Mouse (Mus musculus) cerebellum, adult 2 months (tissue): ENCODE data around the gene Ghdc. TPM values are rescaled to one million over a fixed set of nuclear protein-coding genes. Genes with fewer than 3 reads are reported as not detected.

Experiments used
- DNase-seq, 2 experiments: peaks; one replicate each; pipeline ENCODE4 v3.0.0; 2021
- H3K27ac ChIP-seq: fragments of 200-500 bp; 2 replicates; pipeline ENCODE4 v1.5.1; 2012; ENCODE audit warnings: low read length, control low read depth, inconsistent platforms; ENCODE audit not compliant: insufficient read depth
- H3K27me3 ChIP-seq: fragments of 200-500 bp; 2 replicates; pipeline ENCODE4 v1.6.1; 2012; ENCODE audit warnings: inconsistent platforms, mild to moderate bottlenecking, low read length, moderate library complexity; ENCODE audit not compliant: control insufficient read depth, insufficient read depth
- H3K4me1 ChIP-seq: fragments of 200-500 bp; 2 replicates; pipeline ENCODE4 v1.6.1; 2011; ENCODE audit warnings: low read length; ENCODE audit not compliant: control insufficient read depth, insufficient read depth
- H3K4me3 ChIP-seq: fragments of 200-500 bp; replicated peaks from 2 replicates; pipeline ENCODE3; 2011; ENCODE audit warnings: mild to moderate bottlenecking, low read depth, low read length, control low read depth; ENCODE audit not compliant: insufficient read depth
- CTCF ChIP-seq: fragments of 200-500 bp; IDR thresholded peaks from 2 replicates; pipeline ENCODE4 v1.5.1; 2011; ENCODE audit warnings: low read depth, mild to moderate bottlenecking, control low read depth, low read length, moderate library complexity, borderline replicate concordance; ENCODE audit not compliant: insufficient read depth
- POLR2A ChIP-seq: fragments of 200-500 bp; IDR thresholded peaks from 2 replicates; pipeline ENCODE4 v1.6.1; 2011; ENCODE audit warnings: low read length, control low read depth, borderline replicate concordance; ENCODE audit not compliant: insufficient read depth
- WGBS: fragments of 180-500 bp; shearing (Covaris S2); methylation state at CpG from one replicate; pipeline ENCODE4 v1.1.7; 2018; 5-methylcytosine and 5-hydroxymethylcytosine counted together
- polyA plus RNA-seq: library from polyadenylated mRNA; depleted of rRNA; stranded (reverse); fragments of >200 nt; gene quantifications from 2 replicates; pipeline ENCODE4 v1.2.3, GENCODE M21; 2012; rRNA removed

The Ghdc gene
- polyA plus RNA-seq, 1 experiment, result 11.6 TPM

DNA sequence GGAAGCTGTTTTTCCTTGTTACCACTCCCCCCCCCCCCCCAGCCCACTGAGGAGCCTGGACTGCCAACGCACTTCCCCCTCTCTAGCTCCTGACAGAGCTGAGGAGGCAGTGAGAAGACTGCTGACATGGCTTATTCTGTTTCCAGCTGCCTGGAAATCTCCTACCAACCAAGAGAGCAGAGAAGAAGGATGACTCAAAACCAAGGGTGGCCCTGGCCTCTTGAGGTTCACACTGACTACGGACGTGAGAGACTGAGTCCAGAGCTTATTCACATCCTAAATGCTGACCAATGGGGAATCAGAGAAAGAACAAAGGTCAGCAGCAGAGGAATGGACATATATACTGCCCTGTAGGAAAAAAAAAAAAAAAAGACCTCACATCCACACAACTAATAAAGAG lies 51.4 kb downstream of the Ghdc start:
- Histone ChIP-seq H3K27me3 (no peaks in the 10 kb centered on the region), H3K27ac (no peak overlapping the region), H3K4me3 (no peak overlapping the region), H3K4me1 (peaks cover 14% of the 10 kb centered on the region)
- WGBS, result 72% methylated on average over 3 of the region's 3 CpGs
- no peak for DNase-seq
- no peak for TF ChIP-seq POLR2A
- TF ChIP-seq CTCF, result no peak

DNA sequence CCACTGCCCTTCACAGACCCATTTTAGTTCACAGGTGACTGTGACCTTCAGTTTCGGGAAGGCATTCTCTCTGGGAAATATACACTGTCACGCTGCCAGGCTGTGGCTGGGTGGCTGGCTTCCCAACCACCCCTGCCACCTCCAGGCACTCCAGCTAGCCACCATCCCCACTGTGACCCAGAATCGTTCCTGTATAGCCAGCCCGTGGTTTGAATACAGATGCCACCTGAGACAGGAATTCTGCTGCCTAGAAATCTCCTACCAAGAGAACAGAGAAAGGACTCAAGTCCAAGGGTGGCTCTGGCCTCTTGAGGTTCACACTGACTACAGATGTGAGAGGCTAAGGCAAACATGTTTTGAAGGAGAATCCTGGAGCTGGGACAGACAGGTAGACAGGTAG lies 51.9 kb downstream of the Ghdc start:
- TF ChIP-seq CTCF (no peak), POLR2A (no peak)
- Histone ChIP-seq H3K27ac (no peak overlapping the region), H3K27me3 (no peaks in the 10 kb centered on the region), H3K4me3 (no peak overlapping the region), H3K4me1 (peaks cover 17% of the 10 kb centered on the region)
- DNase-seq, result no peak
- 17% methylated on average over 4 of the region's 4 CpGs for WGBS

DNA sequence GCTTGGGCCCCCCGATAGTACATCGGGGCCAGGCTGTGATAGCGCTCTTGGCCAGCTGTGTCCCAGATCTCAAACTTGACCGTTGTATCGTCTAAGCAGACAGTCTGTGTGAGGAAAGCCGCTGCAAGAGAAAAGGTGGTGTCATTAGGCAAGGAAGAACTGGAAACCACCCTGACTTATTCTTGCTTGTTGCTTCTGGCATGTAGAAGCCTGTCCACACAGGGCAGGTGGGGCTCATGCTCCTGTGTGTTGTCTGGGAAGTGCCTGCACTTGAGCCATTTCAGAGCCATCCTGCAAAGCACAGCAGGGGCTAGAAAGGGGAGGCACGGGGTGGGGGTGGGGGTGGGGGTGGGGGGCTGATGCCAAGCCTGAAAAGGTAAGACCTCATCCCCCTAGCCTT lies 52.3 kb downstream of the Ghdc start:
- Histone ChIP-seq H3K4me1 (peaks cover 17% of the 10 kb centered on the region), H3K27ac (no peak overlapping the region), H3K4me3 (no peak overlapping the region), H3K27me3 (no peaks in the 10 kb centered on the region)
- WGBS, result 90% methylated on average over 7 of the region's 7 CpGs
- DNase-seq, result no peak
- no peak for TF ChIP-seq CTCF
- TF ChIP-seq POLR2A, result no peak

DNA sequence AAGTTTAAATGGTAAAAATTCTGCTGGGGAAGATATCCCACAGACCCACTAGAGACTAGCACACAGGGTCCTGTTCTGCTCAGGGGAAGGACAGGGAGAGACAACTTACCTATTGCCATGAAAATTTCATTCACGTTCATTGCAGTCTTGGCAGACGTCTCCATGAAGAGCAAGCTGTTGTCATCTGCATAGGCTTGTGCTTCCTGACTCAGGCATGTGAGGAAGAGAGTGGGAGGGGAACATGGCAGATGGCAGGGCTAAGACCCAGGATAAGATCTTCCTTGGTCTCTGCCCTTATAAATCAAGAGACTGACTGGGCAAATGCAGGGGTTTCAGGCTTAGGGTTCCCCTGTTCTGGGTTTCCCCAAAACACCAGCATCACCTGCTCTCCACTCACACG lies 54.1 kb downstream of the Ghdc start:
- Histone ChIP-seq H3K4me3 (no peak overlapping the region), H3K27ac (no peak overlapping the region), H3K27me3 (no peaks in the 10 kb centered on the region), H3K4me1 (peaks cover 7% of the 10 kb centered on the region)
- no peak for DNase-seq
- WGBS, result 46% methylated on average over 3 of the region's 3 CpGs
- TF ChIP-seq CTCF (no peak), POLR2A (no peak)

Other genes starting within 250 kb of the Ghdc start
- gene Acly, start 243.0 kb downstream of the Ghdc start, polyA plus RNA-seq, result 155 and 156 TPM in 2 replicates
- gene Ttc25, start 225.3 kb downstream of the Ghdc start, polyA plus RNA-seq, result 0.86 and 0.92 TPM in 2 replicates
- 547 and 616 TPM in 2 replicates for gene Cnp, start 196.1 kb downstream of the Ghdc start, polyA plus RNA-seq
- 27.5 and 27.6 TPM in 2 replicates for gene Nkiras2, start 151.7 kb downstream of the Ghdc start, polyA plus RNA-seq
- 157 and 177 TPM in 2 replicates for gene Dnajc7, start 150.8 kb downstream of the Ghdc start, polyA plus RNA-seq
- gene Zfp385c, start 78.5 kb downstream of the Ghdc start, polyA plus RNA-seq, result 56.5 and 75.2 TPM in 2 replicates
- 3.6 and 5.1 TPM in 2 replicates for gene Dhx58, start 66.7 kb downstream of the Ghdc start, polyA plus RNA-seq
- gene Kat2a, start 58.5 kb downstream of the Ghdc start, polyA plus RNA-seq, result 55.2 and 56.4 TPM in 2 replicates
- not detected in 2 replicates for gene Hspb9, start 57.1 kb downstream of the Ghdc start, polyA plus RNA-seq
- 186 and 187 TPM in 2 replicates for gene Rab5c, start 32.7 kb downstream of the Ghdc start, polyA plus RNA-seq
- 0.38 and 0.49 TPM in 2 replicates for gene Kcnh4, start 11.0 kb downstream of the Ghdc start, polyA plus RNA-seq
- 0.22 TPM in 1 of 2 replicates, not detected in the other for gene Hcrt, start 8.0 kb downstream of the Ghdc start, polyA plus RNA-seq
- 33.6 and 37.5 TPM in 2 replicates for gene Stat5b, start 79.8 kb upstream of the Ghdc start, polyA plus RNA-seq
- gene Stat5a, start 88.4 kb upstream of the Ghdc start, polyA plus RNA-seq, result 3.0 and 4.0 TPM in 2 replicates
- gene Stat3, start 168.6 kb upstream of the Ghdc start, polyA plus RNA-seq, result 45.0 and 47.5 TPM in 2 replicates
- 14.9 and 15.6 TPM in 2 replicates for gene Cavin1, start 199.9 kb upstream of the Ghdc start, polyA plus RNA-seq
- 294 and 298 TPM in 2 replicates for gene Atp6v0a1, start 238.5 kb upstream of the Ghdc start, polyA plus RNA-seq